Mouse (Mus musculus): ENCODE results near the gene Tgfbr1.

GRCm38 (mm10) chr4:47400314-47400713 is 47.3 kb downstream of the Tgfbr1 start:
- TF ChIP-seq EP300 (IDR thresholded peaks at IDR 0.05; ENCODE audit: insufficient read depth, low read depth, low read length) (no peak), POLR2A (IDR thresholded peaks at IDR 0.05; ENCODE audit: insufficient read depth, low read length) (no peak)
